Mouse (Mus musculus): ENCODE data around the gene D10Wsu102e.
"Not testable (repeated sequence)": the region's sequence is repeated elsewhere in the genome, so short reads cannot be mapped to it uniquely, and the experiment has no call there.

GRCm38 (mm10) chr10:83351779-83352178 is 8.2 kb upstream of the D10Wsu102e start:
- TF ChIP-seq POLR2A (IDR thresholded peaks at IDR 0.05; ENCODE audit: insufficient read depth, low read depth, low read length); EP300 (IDR thresholded peaks at IDR 0.05; ENCODE audit: insufficient read depth, low read depth, low read length); CTCF (IDR thresholded peaks at IDR 0.05): not testable (repeated sequence)
